Mouse (Mus musculus) left cerebral cortex, adult 18-20 months (tissue): Measurements from ENCODE around the gene Olfr1317. TPM values are rescaled to one million over a fixed set of nuclear protein-coding genes. Genes with fewer than 3 reads are reported as not detected.

Experiments used
- DNase-seq, 2 experiments: peaks; one replicate each; pipeline ENCODE4 v3.0.0; 2021 to 2022; ENCODE audit warnings: low spot score in 2 of 2, mixed read lengths in 1 of 2
- long read RNA-seq, 2 experiments: library from polyadenylated mRNA; stranded (forward); transcript quantifications; one replicate each; pipeline ENCODE4 v2.0.0; 2021
- total RNA-seq, 2 experiments: library from RNA; stranded (reverse); gene quantifications; 2 replicates each; pipeline ENCODE4 v1.2.3; 2021

The Olfr1317 gene
- not detected for total RNA-seq
- long read RNA-seq, experiment 1, result 0 reads
- long read RNA-seq, experiment 2, result 0 reads

DNA sequence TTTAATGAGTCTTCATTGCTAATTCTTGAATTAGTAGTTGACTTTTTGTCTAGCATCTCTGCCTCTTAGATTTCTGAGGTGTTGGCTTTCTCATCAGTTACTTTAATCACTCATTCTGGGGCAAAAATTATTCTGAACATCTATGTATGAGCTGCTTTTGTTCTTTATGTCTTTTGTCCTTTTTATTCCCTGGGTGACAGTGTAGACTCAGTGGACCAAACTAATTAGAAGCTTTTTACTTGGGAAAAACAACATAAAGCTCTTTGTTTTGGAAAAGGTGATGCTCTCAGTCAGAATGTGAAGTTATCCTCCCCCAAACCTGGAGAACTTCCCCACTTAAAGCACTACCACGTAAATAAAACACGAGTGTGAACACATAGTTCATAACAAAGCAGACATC, at the start of gene Olfr1317:
TSS of gene Olfr1317 (plus strand) at position 301 of the 400 bp plus-strand sequence.
- no peak for DNase-seq

DNA sequence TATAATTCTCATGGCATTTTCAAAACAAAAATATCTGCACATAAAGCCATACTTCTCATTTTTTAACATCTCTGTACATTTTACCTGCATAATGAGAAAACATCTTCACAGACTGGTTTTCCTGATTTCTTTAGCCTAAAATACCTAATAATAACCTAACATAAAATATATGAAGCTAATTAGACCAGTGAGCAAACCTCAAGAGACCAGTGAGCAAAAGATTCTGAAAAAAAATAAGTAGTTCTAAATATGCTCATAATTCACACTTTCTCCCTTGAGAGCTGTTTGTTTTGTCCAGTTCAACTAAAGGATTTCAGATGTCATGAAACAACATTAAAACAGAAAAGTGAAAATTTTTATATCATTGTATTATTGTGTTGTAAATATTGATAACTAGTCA, 43.4 kb upstream of the Olfr1317 start, which contains the start of gene Olfr1314:
TSS of gene Olfr1314 (minus strand) at position 101 of the 400 bp plus-strand sequence.
- DNase-seq, result no peak

- DNase-seq, result no peak
These were observed 24.8 kb upstream of the Olfr1317 start, which contains the start of gene Olfr1315-ps1 for GRCm38 (mm10) chr2:112115340-112115739. TSS of gene Olfr1315-ps1 (minus strand) at chr2:112115440.

DNA sequence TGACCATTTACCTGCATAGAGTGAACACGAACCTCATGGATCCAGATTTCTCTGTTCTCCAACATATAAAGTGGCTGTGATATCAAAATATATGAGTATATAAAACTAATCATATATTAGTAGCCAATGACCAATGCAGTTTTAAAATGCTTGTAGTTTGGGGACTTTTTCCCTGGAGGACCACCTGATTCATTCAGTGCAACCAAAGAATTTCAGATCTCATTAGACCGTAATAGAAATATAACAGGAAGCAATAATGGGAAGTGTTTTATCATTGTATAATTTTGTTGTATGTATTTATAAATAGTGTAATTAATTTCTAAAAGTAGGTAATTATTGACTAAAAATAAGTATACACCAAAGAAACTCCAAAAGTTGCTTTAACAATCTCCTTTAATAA, 5.3 kb upstream of the Olfr1317 start, which contains the start of gene Olfr1316:
TSS of gene Olfr1316 (minus strand) at position 101 of the 400 bp plus-strand sequence.
- DNase-seq, result no peak

DNA sequence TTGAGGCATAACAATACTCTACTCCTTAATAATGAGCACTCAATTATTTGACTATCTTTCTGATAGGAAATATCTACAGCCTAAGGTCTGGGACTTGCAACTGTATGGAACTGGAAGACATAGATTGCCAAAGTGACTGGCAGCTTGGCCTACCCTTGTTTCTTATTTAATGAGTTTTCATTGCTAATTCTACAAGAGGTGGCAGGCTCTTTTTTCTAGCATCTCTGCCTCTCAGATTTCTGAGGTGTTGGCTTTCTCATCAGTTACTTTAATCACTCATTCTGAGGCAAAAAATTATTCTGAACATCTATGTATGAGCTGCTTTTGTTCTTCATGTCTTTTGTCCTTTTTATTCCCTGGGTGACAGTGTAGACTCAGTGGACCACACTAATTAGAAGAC, 13.8 kb downstream of the Olfr1317 start, which contains the start of gene Olfr1318:
TSS of gene Olfr1318 (plus strand) at position 301 of the 400 bp plus-strand sequence.
- DNase-seq, result no peak

Other genes starting within 250 kb of the Olfr1317 start
- gene Olfr1306, start 224.1 kb upstream of the Olfr1317 start, total RNA-seq, result not detected
- gene Olfr1307, start 190.9 kb upstream of the Olfr1317 start, total RNA-seq, result not detected
- not detected for gene Olfr1308, start 175.4 kb upstream of the Olfr1317 start, total RNA-seq
- not detected for gene Olfr1309, start 150.0 kb upstream of the Olfr1317 start, total RNA-seq
- gene Olfr1310, start 127.6 kb upstream of the Olfr1317 start, total RNA-seq, result not detected
- not detected for gene Olfr1311, start 115.9 kb upstream of the Olfr1317 start, total RNA-seq
- gene Olfr1312, start 90.1 kb upstream of the Olfr1317 start, total RNA-seq, result not detected
- not detected for gene Olfr1313, start 62.5 kb upstream of the Olfr1317 start, total RNA-seq
- not detected for gene Olfr1314, start 43.5 kb upstream of the Olfr1317 start, total RNA-seq
- gene Olfr1315-ps1, start 24.9 kb upstream of the Olfr1317 start, total RNA-seq, result not detected
- not detected for gene Olfr1316, start 5.4 kb upstream of the Olfr1317 start, total RNA-seq
- not detected for gene Olfr1318, start 13.9 kb downstream of the Olfr1317 start, total RNA-seq
- gene Lpcat4, start 99.1 kb downstream of the Olfr1317 start, total RNA-seq, result 100 to 1,000 TPM; 141 to 158 TPM
- gene Nutm1, start 119.0 kb downstream of the Olfr1317 start, total RNA-seq, result not detected
- 10 to 100 TPM; 48.6 to 56.9 TPM for gene Nop10, start 121.6 kb downstream of the Olfr1317 start, total RNA-seq
- gene Slc12a6, start 125.5 kb downstream of the Olfr1317 start, total RNA-seq, result 100 to 1,000 TPM; 115 to 123 TPM
- gene Gm21985, start 126.0 kb downstream of the Olfr1317 start, total RNA-seq, result 1 to 10 TPM; 2.8 to 3.5 TPM
- gene Emc4, start 227.7 kb downstream of the Olfr1317 start, total RNA-seq, result 100 to 1,000 TPM; 149 to 162 TPM
- 10 to 100 TPM; 11.8 to 13.4 TPM for gene Katnbl1, start 238.9 kb downstream of the Olfr1317 start, total RNA-seq